ENCODE assay signal across 18 mouse cellular contexts in the genomic region with DNA sequence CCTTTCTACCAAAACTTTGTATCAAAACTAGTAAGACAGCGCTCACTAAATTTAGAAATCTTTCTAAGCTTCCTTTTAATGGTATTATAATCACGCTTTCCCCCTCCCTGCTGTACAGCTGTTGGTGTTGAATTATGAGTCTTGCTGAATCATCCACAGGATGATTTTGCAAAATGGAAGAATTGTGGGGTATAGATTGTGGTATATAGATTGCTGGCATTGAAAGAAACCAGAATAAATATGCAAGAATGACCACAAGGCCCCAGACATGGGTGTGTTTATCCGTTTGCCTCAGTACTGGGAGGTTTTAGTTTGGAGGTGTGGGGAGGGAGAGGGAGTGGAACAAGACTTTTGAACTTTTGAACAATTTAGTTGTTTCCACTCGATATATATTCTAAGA.
A peak's percentile ranks its signal among the peaks of the same experiment; 100 is the strongest.
DNase-seq lines count a peak whose midpoint lies in the region; ATAC-seq and TF ChIP-seq lines count a peak whose summit lies in the region.
"Had no signal": no experiment of that assay in that cellular context is flagged by ENCODE, and none has a peak within 500 bp of the region (broad histone marks: within the 10 kb centered on the region; RNA-seq: fewer than 3 reads in every experiment).

No protein-coding gene starts in this region.

- WGBS in liver, embryonic 13.5 days (ENCODE audit: insufficient replicate concordance) = 48% methylated on average over 4 of the region's 4 CpGs

- intact Hi-C loops in heart, postnatal 14 days (cut with DNase I) = no loop called here

- DNase-seq in G1E (ENCODE audit: low spot score) = no peak
- peak; percentile 23 for DNase-seq in c-Kit-positive CD71-negative TER-119-negative erythroid progenitor cells, embryonic 14.5 days (ENCODE audit: low read depth)
- no peak for DNase-seq in liver, embryonic 13.5 days
- DNase-seq in thymus, postnatal 0 days (ENCODE audit: low spot score) = no peak
- DNase-seq in heart, postnatal 14 days = no peak
- DNase-seq in adrenal gland, postnatal 36 days = no peak
- DNase-seq: cerebellum, postnatal 10 days; forebrain, postnatal 0 days; heart, postnatal 4 days; kidney, adult 9 months; layer of hippocampus, adult 9-11 months; lung, postnatal 14 days; right cerebral cortex, adult 18-20 months; thymus, adult 18-20 months had no signal

- peaks cover 25% of the 10 kb centered on the region for H3K9me3 ChIP-seq in G1E (replicated peaks)
- H3K9me3 ChIP-seq in liver, embryonic 13.5 days (replicated peaks) = no peaks in the 10 kb centered on the region
- H3K9me3 ChIP-seq: midbrain, embryonic 12.5 days had no signal

- TF ChIP-seq CTCF in G1E (IDR thresholded peaks at IDR 0.05; ENCODE audit: low read depth, low read length) = no peak

- H3K27me3 ChIP-seq in G1E (ENCODE audit: insufficient read depth, low read length) = no peaks in the 10 kb centered on the region
- no peaks in the 10 kb centered on the region for H3K27me3 ChIP-seq in liver, embryonic 13.5 days
- H3K27me3 ChIP-seq: CH12.LX; heart, embryonic 12.5 days; midbrain, embryonic 12.5 days had no signal

- peak overlapping the region; percentile 54 for H3K27ac ChIP-seq in liver, embryonic 13.5 days
- H3K27ac ChIP-seq: midbrain, embryonic 12.5 days had no signal

- no peaks in the 10 kb centered on the region for H3K4me1 ChIP-seq in G1E (ENCODE audit: insufficient read depth, low read depth, low read length)
- H3K4me1 ChIP-seq in liver, embryonic 13.5 days (replicated peaks) = peaks cover 26% of the 10 kb centered on the region
- H3K4me1 ChIP-seq: midbrain, embryonic 12.5 days had no signal

- no peaks in the 10 kb centered on the region for H3K36me3 ChIP-seq in G1E (replicated peaks)
- H3K36me3 ChIP-seq in liver, embryonic 13.5 days = no peaks in the 10 kb centered on the region
- H3K36me3 ChIP-seq: heart, embryonic 12.5 days; midbrain, embryonic 12.5 days had no signal

- no peak overlapping the region for H3K9ac ChIP-seq in liver, embryonic 13.5 days
- H3K9ac ChIP-seq: forebrain, postnatal 0 days; heart, embryonic 12.5 days; midbrain, embryonic 12.5 days had no signal

- ATAC-seq in G1E (ENCODE audit: extremely low read depth, insufficient number of reproducible peaks, low FRiP score, poor library complexity, severe bottlenecking) = peak; percentile 52
- peak; percentile 78 for ATAC-seq in liver, embryonic 13.5 days (ENCODE audit: low read depth)
- ATAC-seq in megakaryocyte-erythroid progenitor cell, adult 5-6 weeks (replicated peaks; ENCODE audit: low FRiP score, low TSS enrichment, poor library complexity, severe bottlenecking) = peak; percentile 75
- ATAC-seq: forebrain, postnatal 0 days had no signal

- 0 out of 2 replicates have a peak overlapping the region, but pooled peaks have one; percentile 2 for H3K4me2 ChIP-seq in liver, embryonic 13.5 days
- H3K4me2 ChIP-seq: heart, embryonic 12.5 days; midbrain, embryonic 12.5 days had no signal

- H3K4me3 ChIP-seq in G1E (ENCODE audit: low read depth, low read length) = no peak overlapping the region
- H3K4me3 ChIP-seq in liver, embryonic 13.5 days (replicated peaks) = no peak overlapping the region
- H3K4me3 ChIP-seq: heart, embryonic 12.5 days; midbrain, embryonic 12.5 days had no signal
